10 mouse cellular contexts compared by ENCODE assay signal in genomic region chr6:125320323-125320722, GRCm38 (mm10). TPM values are rescaled to one million over a fixed set of nuclear protein-coding genes. Genes with fewer than 3 reads are reported as not detected.
DNase-seq lines count a peak whose midpoint lies in the region; ATAC-seq and TF ChIP-seq lines count a peak whose summit lies in the region.
"Had no signal": no experiment of that assay in that cellular context is flagged by ENCODE, and none has a peak within 500 bp of the region (broad histone marks: within the 10 kb centered on the region; RNA-seq: fewer than 3 reads in every experiment).

Gene Scnn1a (plus strand): TSS chr6:125320659.

- no peak within 1 kb of the TSS for H3K27ac ChIP-seq in midbrain, embryonic 10.5 days (replicated peaks)
- H3K27ac ChIP-seq in midbrain, embryonic 14.5 days (replicated peaks; ENCODE audit: low read depth, low read length), result no peak within 1 kb of the TSS
- H3K27ac ChIP-seq in limb, embryonic 14.5 days (replicated peaks; ENCODE audit: low read depth, low read length), result no peak within 1 kb of the TSS
- no peak within 1 kb of the TSS for H3K27ac ChIP-seq in stomach, embryonic 14.5 days (ENCODE audit: low read length)
- H3K27ac ChIP-seq: liver, embryonic 14.5 days had no signal

- H3K4me1 ChIP-seq in midbrain, embryonic 10.5 days, result peaks cover 20% of the 10 kb centered on the region
- no peaks in the 10 kb centered on the region; the same call in 1 of the 2 replicates for H3K4me1 ChIP-seq in midbrain, embryonic 14.5 days (ENCODE audit: control insufficient read depth, insufficient read depth, low read length)
- no peaks in the 10 kb centered on the region for H3K4me1 ChIP-seq in limb, embryonic 14.5 days (ENCODE audit: control insufficient read depth, insufficient read depth, low read length)
- peaks cover 12% of the 10 kb centered on the region for H3K4me1 ChIP-seq in stomach, embryonic 14.5 days (ENCODE audit: control insufficient read depth, insufficient read depth, low read length)

- H3K36me3 ChIP-seq in midbrain, embryonic 10.5 days, result no peaks in the 10 kb centered on the region
- no peaks in the 10 kb centered on the region for H3K36me3 ChIP-seq in midbrain, embryonic 14.5 days (ENCODE audit: control insufficient read depth, insufficient read depth, low read length)
- H3K36me3 ChIP-seq in limb, embryonic 14.5 days (ENCODE audit: control insufficient read depth, insufficient read depth, low read length), result no peaks in the 10 kb centered on the region
- no peaks in the 10 kb centered on the region for H3K36me3 ChIP-seq in stomach, embryonic 14.5 days (ENCODE audit: control insufficient read depth, insufficient read depth, low read length)

- no peak within 1 kb of the TSS for H3K9ac ChIP-seq in midbrain, embryonic 14.5 days (replicated peaks; ENCODE audit: low read length)
- H3K9ac ChIP-seq in limb, embryonic 14.5 days (ENCODE audit: low read depth, low read length, severe bottlenecking), result 0 out of 2 replicates have a peak within 1 kb of the TSS, but pooled peaks have one; percentile 12
- no peak within 1 kb of the TSS for H3K9ac ChIP-seq in stomach, embryonic 14.5 days (replicated peaks; ENCODE audit: low read depth, low read length)
- H3K9ac ChIP-seq: liver, embryonic 14.5 days had no signal

- peak; percentile 86 for DNase-seq in heart, adult 11 months
- DNase-seq in heart, postnatal 14 days, result no peak
- no peak for DNase-seq in midbrain, embryonic 10.5 days (ENCODE audit: low spot score)
- no peak for DNase-seq in midbrain, embryonic 14.5 days
- no peak for DNase-seq in limb, embryonic 14.5 days (ENCODE audit: low spot score)
- DNase-seq in right cerebral cortex, adult 18-20 months, result no peak
- DNase-seq in MN1 (ENCODE audit: low spot score), result no peak

- H3K4me2 ChIP-seq in midbrain, embryonic 14.5 days (ENCODE audit: low read length), result no peak within 1 kb of the TSS
- no peak within 1 kb of the TSS for H3K4me2 ChIP-seq in limb, embryonic 14.5 days (replicated peaks; ENCODE audit: low read depth, low read length, severe bottlenecking)
- peak within 1 kb of the TSS; percentile 19; the same call in 1 of the 2 replicates for H3K4me2 ChIP-seq in stomach, embryonic 14.5 days (replicated peaks; ENCODE audit: low read depth, low read length)

- WGBS in midbrain, embryonic 10.5 days, result 70% methylated on average over 1 of the region's 1 CpGs
- 96% methylated on average over 1 of the region's 1 CpGs for WGBS in midbrain, embryonic 14.5 days
- WGBS in limb, embryonic 14.5 days, result 77% methylated on average over 1 of the region's 1 CpGs
- WGBS in stomach, embryonic 14.5 days, result 75% methylated on average over 1 of the region's 1 CpGs

- H3K4me3 ChIP-seq in midbrain, embryonic 10.5 days, result peak within 1 kb of the TSS; percentile 4; the same call in 1 of the 2 replicates
- no peak within 1 kb of the TSS for H3K4me3 ChIP-seq in midbrain, embryonic 14.5 days (replicated peaks; ENCODE audit: low read depth, low read length)
- no peak within 1 kb of the TSS for H3K4me3 ChIP-seq in limb, embryonic 14.5 days (replicated peaks; ENCODE audit: low read length)
- no peak within 1 kb of the TSS for H3K4me3 ChIP-seq in stomach, embryonic 14.5 days (ENCODE audit: low read depth, low read length)

- intact Hi-C loops in heart, postnatal 14 days (cut with DNase I), result no loop called here

- TF ChIP-seq POLR2A in limb, embryonic 14.5 days (IDR thresholded peaks at IDR 0.05; ENCODE audit: borderline replicate concordance, extremely low read depth, insufficient read depth, insufficient read length), result no peak

- ATAC-seq in midbrain, embryonic 14.5 days (ENCODE audit: low FRiP score, low TSS enrichment), result no peak
- no peak for ATAC-seq in limb, embryonic 14.5 days (ENCODE audit: low FRiP score, low read depth)
- ATAC-seq in stomach, embryonic 14.5 days (ENCODE audit: insufficient number of reproducible peaks, insufficient read depth, low FRiP score, low read depth), result no peak; the same call in 1 of the 2 replicates
- ATAC-seq: Patski had no signal

- peaks cover 76% of the 10 kb centered on the region for H3K27me3 ChIP-seq in midbrain, embryonic 10.5 days (ENCODE audit: low read depth, poor library complexity, severe bottlenecking)
- H3K27me3 ChIP-seq in midbrain, embryonic 14.5 days (ENCODE audit: control insufficient read depth, insufficient read depth, low read length), result peaks cover 30% of the 10 kb centered on the region
- H3K27me3 ChIP-seq in limb, embryonic 14.5 days (ENCODE audit: control insufficient read depth, insufficient read depth, low read length), result peaks cover 36% of the 10 kb centered on the region
- 0 out of 2 replicates have a peak, but pooled peaks cover 4% of the 10 kb centered on the region for H3K27me3 ChIP-seq in stomach, embryonic 14.5 days (ENCODE audit: control insufficient read depth, insufficient read depth, low read length)
- H3K27me3 ChIP-seq: Patski had no signal

- H3K9me3 ChIP-seq in midbrain, embryonic 10.5 days (replicated peaks), result no peaks in the 10 kb centered on the region
- H3K9me3 ChIP-seq in midbrain, embryonic 14.5 days (ENCODE audit: control insufficient read depth, low read length), result no peaks in the 10 kb centered on the region
- no peaks in the 10 kb centered on the region for H3K9me3 ChIP-seq in limb, embryonic 14.5 days (ENCODE audit: control insufficient read depth, low read length)
- H3K9me3 ChIP-seq in stomach, embryonic 14.5 days (ENCODE audit: control insufficient read depth, low read depth, low read length), result no peaks in the 10 kb centered on the region

RNA-seq across cellular contexts. Expression of gene Scnn1a, which starts in this region (rescaled TPM):
- 1 to 10 TPM in 1 of 2 experiments, under 1 TPM in 1; 1.00 to 1.1 TPM for total RNA-seq in heart, postnatal 14 days (2021)
- polyA plus RNA-seq in midbrain, embryonic 10.5 days (2016; fragmentation: Nextera tagmentation; extraction: Ambion mirVana), result 0.25 and 0.48 TPM in 2 replicates
- polyA plus RNA-seq in midbrain, embryonic 14.5 days (2014; fragmentation: Nextera tagmentation; extraction: Ambion mirVana), result 0.51 and 0.76 TPM in 2 replicates
- polyA plus RNA-seq in limb, embryonic 14.5 days (2012; rRNA removed), result 2.5 and 2.9 TPM in 2 replicates
- polyA plus RNA-seq in limb, embryonic 14.5 days (2014; fragmentation: Nextera tagmentation; extraction: Ambion mirVana), result 1.8 and 1.9 TPM in 2 replicates
- polyA plus RNA-seq in stomach, embryonic 14.5 days (2014; fragmentation: Nextera tagmentation; extraction: Ambion mirVana), result 1.3 and 2.6 TPM in 2 replicates
